Mouse (Mus musculus): ENCODE results near the gene Plcd3. TPM values are rescaled to one million over a fixed set of nuclear protein-coding genes. Genes with fewer than 3 reads are reported as not detected.

The Plcd3 gene
- polyA plus RNA-seq, 1 experiment from 2014 or later: 1.8 TPM

DNA sequence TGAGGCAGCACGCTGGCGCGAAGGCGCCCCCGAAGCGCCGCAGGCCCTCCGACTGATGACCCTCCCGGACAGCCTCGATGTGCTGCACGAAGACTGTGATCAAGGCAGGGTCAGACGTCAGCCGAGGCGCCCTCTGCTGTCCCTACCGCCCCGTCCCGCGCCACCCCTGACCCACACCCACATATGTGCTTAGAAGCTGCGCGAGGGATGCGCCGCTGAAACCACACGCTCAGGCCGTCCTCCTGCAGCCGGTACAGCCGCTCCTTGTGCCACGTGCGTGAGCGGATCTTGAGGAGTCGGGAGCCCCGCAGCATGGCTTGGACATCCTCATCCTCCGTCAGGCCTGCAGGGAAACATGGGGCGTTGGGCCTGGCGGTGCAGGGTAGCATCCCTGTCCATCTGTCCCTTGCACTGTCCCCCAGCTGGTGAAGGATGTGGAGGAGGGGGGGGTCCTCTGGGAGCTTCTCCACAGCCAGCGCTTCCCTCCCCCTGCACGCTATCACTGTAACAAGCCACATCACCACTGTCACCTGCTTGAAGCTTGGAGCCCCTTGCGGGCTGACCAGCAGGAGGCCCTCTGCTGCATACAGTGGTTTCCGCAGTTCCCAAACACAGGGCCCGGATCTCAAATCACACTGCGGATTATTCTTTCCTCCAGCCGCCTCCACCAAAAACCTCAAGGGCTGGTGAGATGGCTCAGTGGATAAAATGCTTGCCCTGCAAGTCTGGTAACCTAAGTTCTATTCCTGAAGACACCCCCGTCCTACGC lies 21.0 kb downstream of the Plcd3 start:
- peaks cover 59% of the 10 kb centered on the region for H3K27me3 ChIP-seq (ENCODE audit: low read depth, poor library complexity, severe bottlenecking)
- WGBS: 2% methylated on average over 43 of the region's 43 CpGs
- no peaks in the 10 kb centered on the region for H3K36me3 ChIP-seq
- peak overlapping the region; percentile 37; the same call in 1 of the 2 replicates for H3K27ac ChIP-seq
- peak overlapping the region; percentile 47 for H3K4me3 ChIP-seq
- no peaks in the 10 kb centered on the region for H3K9me3 ChIP-seq (replicated peaks)
- peak; percentile 62 for DNase-seq (ENCODE audit: low spot score)
- peaks cover 13% of the 10 kb centered on the region for H3K4me1 ChIP-seq

DNA sequence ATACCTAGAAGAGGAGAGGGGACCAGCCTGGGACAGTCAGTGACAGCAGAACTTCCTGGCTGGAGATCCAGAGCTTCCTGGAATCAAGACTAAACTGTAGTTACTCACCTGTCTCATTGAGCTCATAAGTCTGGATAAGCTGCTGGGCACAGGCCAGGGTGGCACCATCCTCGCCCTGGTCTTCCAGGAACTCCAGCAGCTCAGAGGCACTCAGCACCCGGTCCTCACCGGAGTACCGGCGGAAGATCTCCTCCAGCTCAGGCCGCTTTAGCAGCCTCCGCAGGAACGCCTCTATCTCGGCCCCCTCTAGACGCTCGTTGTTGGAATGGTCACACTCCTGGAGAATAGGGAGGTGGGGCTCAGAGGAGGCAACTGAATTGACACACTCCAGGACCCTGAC lies 23.3 kb downstream of the Plcd3 start:
- DNase-seq (ENCODE audit: low spot score): no peak
- no peaks in the 10 kb centered on the region for H3K9me3 ChIP-seq (replicated peaks)
- 87% methylated on average over 11 of the region's 11 CpGs for WGBS

DNA sequence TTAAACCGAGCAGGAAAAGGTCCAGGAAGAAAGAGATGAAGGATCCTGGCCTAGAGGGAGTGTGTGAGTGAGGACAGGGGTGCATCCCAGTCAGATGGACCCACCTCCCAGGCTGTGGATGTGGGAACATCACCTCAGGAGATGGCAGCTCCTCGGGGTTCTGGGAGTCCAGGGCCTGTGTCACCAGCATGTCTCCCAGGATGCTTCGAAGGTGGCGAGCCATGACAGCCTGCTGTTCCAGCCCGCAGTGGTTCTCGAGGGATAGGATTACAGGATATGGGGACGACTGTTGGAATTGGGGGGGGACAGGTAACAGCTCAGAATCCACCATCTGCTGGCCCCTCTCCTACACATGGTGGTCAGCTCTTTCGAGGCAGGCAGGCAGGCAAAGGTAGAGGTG lies 24.9 kb downstream of the Plcd3 start:
- Histone ChIP-seq H3K27ac (no peak overlapping the region), H3K36me3 (0 out of 2 replicates have a peak, but pooled peaks cover 4% of the 10 kb centered on the region), H3K9me3 (replicated peaks) (no peaks in the 10 kb centered on the region), H3K4me3 (no peak overlapping the region), H3K4me1 (peaks cover 25% of the 10 kb centered on the region), H3K27me3 (ENCODE audit: low read depth, poor library complexity, severe bottlenecking) (peaks cover 41% of the 10 kb centered on the region)
- DNase-seq (ENCODE audit: low spot score): no peak
- WGBS: 80% methylated on average over 8 of the region's 8 CpGs

More for the DNA sequence above, 23.3 kb downstream of the Plcd3 start:
- Histone ChIP-seq H3K27me3 (ENCODE audit: low read depth, poor library complexity, severe bottlenecking) (peaks cover 56% of the 10 kb centered on the region), H3K27ac (no peak overlapping the region), H3K4me1 (peaks cover 25% of the 10 kb centered on the region), H3K4me3 (no peak overlapping the region), H3K36me3 (no peaks in the 10 kb centered on the region)

DNA sequence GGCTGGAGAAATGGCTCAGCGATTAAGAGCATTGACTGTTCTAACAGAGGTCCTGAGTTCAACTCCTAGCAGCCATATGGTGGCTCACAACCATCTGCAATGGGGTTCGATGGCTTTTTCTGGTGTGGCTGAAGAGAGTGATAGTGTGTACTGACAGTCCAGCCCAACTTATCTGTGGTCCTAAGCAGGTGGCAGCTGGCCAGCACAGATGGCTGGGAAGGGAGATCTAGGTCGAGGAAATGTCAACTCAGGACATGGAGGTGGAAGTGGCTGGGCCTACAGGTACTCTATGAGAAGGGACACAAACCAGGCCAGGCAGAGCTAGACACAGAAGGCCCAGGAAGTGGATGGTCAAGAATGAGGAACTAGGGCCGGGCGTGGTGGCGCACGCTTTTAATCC lies 25.4 kb downstream of the Plcd3 start:
- H3K4me1 ChIP-seq: peaks cover 22% of the 10 kb centered on the region
- H3K9me3 ChIP-seq (replicated peaks): no peaks in the 10 kb centered on the region
- DNase-seq (ENCODE audit: low spot score): no peak
- peaks cover 9% of the 10 kb centered on the region for H3K36me3 ChIP-seq
- no peak overlapping the region for H3K4me3 ChIP-seq
- 97% methylated on average over 7 of the region's 7 CpGs for WGBS
- H3K27me3 ChIP-seq (ENCODE audit: low read depth, poor library complexity, severe bottlenecking): peaks cover 35% of the 10 kb centered on the region
- H3K27ac ChIP-seq: no peak overlapping the region

DNA sequence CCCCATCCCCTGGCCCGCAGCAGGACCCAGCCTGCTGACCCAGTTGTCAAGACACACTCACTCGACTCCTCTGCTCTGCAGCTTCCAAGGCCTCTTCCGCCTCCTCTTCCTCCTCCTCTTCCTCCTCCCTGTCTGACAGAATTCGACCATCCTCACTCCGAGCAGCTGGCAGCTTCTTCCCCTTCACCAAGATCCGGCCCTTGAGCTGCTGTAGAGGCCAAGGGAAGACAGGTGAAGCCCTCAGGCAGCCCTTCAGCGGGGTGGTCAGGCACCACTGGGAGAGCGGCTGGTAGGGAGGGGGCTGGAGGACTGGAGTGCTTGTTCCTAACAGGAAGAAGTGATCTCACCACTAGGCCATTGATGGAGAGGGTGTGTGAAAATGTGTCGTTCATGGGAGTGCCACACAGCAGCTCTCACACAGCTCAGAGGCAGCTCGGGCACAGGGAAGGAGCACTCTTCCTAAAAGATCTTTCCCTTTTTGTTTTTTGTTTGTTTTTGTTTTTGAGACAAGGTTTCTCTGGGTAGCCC lies 26.6 kb downstream of the Plcd3 start:
- Histone ChIP-seq H3K27ac (0 out of 2 replicates have a peak overlapping the region, but pooled peaks have one; percentile 44), H3K4me3 (no peak overlapping the region), H3K4me1 (peaks cover 11% of the 10 kb centered on the region), H3K9me3 (replicated peaks) (no peaks in the 10 kb centered on the region), H3K36me3 (peaks cover 21% of the 10 kb centered on the region), H3K27me3 (ENCODE audit: low read depth, poor library complexity, severe bottlenecking) (peaks cover 24% of the 10 kb centered on the region)
- WGBS: 18% methylated on average over 10 of the region's 10 CpGs
- DNase-seq (ENCODE audit: low spot score): no peak

DNA sequence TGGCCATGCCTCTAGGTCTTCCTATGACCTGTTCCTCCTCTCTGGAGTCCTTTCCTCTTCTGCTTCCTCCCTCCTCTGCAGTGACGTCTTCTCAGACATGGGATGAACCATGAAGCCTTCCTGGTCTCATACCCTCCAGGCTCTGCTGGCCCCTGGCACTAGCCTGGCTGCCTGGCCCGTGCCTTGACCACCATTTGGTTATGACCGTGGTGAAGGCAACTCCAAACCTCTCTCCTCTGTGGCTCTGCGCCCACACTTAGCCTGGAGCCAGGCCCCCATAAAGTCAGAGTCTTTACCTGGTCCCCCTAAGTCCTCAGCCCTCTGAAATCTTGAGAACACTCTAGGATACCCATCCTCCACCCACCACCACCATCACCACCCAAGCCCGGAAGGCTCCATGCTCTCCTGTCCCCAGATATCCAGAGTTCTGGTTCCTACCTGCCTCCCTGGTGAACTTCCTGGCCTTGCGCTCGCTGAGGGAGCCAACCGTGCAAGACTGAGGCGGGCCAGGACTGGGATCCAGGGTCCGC lies 27.3 kb downstream of the Plcd3 start:
- peaks cover 27% of the 10 kb centered on the region for H3K36me3 ChIP-seq
- no peak for DNase-seq (ENCODE audit: low spot score)
- H3K27me3 ChIP-seq (ENCODE audit: low read depth, poor library complexity, severe bottlenecking): peaks cover 17% of the 10 kb centered on the region
- H3K4me3 ChIP-seq: no peak overlapping the region
- WGBS: 55% methylated on average over 10 of the region's 10 CpGs
- no peaks in the 10 kb centered on the region for H3K9me3 ChIP-seq (replicated peaks)
- peaks cover 11% of the 10 kb centered on the region for H3K4me1 ChIP-seq
- 0 out of 2 replicates have a peak overlapping the region, but pooled peaks have one; percentile 44 for H3K27ac ChIP-seq

DNA sequence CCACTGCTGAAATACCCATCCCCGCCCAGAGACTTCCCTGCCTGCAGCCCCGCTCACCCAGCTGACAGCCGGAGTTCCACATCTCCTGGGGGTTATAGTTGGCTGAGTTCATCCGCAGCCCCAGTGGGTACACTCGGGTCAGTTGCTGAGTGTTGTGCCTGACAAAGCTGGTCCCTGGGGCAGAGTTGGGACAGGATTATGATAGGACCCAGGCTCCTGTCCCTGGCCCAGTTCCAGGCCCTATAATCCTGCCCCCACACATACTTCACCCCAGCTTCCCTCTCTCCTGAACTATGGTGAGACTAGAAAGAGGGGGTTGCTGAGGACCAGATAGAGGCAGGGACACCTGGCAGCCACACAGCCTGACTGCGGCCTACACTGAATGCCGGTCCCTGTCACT lies 27.8 kb downstream of the Plcd3 start:
- 92% methylated on average over 7 of the region's 7 CpGs for WGBS
- Histone ChIP-seq H3K4me3 (no peak overlapping the region), H3K9me3 (replicated peaks) (no peaks in the 10 kb centered on the region), H3K36me3 (peaks cover 33% of the 10 kb centered on the region), H3K27me3 (ENCODE audit: low read depth, poor library complexity, severe bottlenecking) (peaks cover 12% of the 10 kb centered on the region), H3K27ac (no peak overlapping the region), H3K4me1 (peaks cover 11% of the 10 kb centered on the region)
- no peak for DNase-seq (ENCODE audit: low spot score)

DNA sequence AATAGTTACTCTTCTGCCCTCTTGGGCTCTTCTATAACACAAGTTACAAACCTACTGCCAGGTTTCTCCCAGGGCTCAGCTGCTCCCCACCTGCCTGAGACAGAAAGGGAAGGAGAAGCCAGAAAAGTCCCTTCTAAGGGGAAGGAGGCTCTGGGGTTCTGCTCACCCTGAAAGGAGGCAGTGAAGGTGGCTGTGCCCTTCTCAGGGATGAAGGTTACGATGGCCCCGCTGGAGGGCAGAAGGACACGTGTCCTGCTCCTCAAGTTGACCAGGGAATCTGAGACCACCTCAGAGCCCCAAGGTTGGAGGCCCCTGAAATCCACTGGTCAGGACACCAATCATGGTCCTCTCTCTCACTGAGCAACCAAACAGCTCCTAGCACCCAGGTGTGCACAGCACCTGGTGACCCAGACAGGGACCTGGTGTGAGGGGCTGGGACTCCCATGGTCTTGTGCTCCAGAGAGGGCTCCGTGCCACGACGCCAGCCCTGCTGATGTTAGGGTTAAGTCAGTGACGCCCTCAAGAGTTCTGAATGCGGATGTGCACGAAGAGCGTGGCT lies 31.1 kb downstream of the Plcd3 start:
- WGBS: 93% methylated on average over 10 of the region's 10 CpGs
- H3K9me3 ChIP-seq (replicated peaks): no peaks in the 10 kb centered on the region
- DNase-seq (ENCODE audit: low spot score): no peak

DNA sequence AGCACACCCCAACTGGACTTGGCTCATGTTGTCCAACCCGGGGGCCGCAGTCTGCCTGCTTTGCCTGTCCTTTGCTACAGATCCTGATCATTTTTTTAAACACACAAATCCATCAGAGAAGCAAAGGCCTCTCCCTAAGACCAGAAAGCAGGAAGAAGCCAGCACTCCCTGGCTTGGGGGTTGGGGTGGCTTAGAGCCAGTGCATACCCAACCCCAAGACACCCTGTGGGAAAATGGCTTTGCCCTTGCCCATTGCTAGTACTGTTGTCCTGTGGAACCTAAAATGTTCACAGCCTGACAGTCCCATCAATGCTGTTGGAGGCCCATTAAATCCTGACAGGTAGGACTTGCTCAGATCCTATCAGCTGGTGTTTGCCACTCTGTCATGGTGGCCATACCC lies 31.7 kb downstream of the Plcd3 start:
- Histone ChIP-seq H3K4me3 (no peak overlapping the region), H3K27ac (no peak overlapping the region), H3K36me3 (peaks cover 70% of the 10 kb centered on the region), H3K9me3 (replicated peaks) (no peaks in the 10 kb centered on the region), H3K27me3 (ENCODE audit: low read depth, poor library complexity, severe bottlenecking) (no peaks in the 10 kb centered on the region; the same call in 1 of the 2 replicates), H3K4me1 (peaks cover 7% of the 10 kb centered on the region)
- no peak for DNase-seq (ENCODE audit: low spot score)
- WGBS: 100% methylated on average over 2 of the region's 2 CpGs

More for the DNA sequence above, 31.1 kb downstream of the Plcd3 start:
- Histone ChIP-seq H3K4me3 (no peak overlapping the region), H3K27me3 (ENCODE audit: low read depth, poor library complexity, severe bottlenecking) (no peaks in the 10 kb centered on the region; the same call in 1 of the 2 replicates), H3K27ac (no peak overlapping the region), H3K4me1 (peaks cover 11% of the 10 kb centered on the region), H3K36me3 (peaks cover 65% of the 10 kb centered on the region)

DNA sequence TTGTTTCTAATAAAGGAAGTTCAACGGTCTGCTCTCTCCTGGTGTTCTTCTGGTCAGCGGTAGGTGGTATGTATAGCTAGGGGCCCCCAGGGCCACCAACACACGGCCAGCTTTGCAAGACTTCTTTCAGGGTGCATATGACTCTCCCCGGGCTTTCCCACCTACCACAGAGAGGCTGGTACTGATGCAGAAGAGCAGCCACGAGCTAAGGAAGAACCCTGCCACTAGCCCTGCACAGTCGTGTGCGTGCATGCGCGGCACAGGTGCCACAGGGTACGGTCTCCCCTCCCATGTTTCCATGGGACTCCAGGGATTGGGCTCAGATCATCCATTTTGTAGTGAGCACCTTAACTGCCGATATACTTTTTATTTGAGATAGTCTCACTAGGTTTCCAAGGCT lies 32.6 kb downstream of the Plcd3 start:
- H3K27ac ChIP-seq: no peak overlapping the region
- H3K27me3 ChIP-seq (ENCODE audit: low read depth, poor library complexity, severe bottlenecking): no peaks in the 10 kb centered on the region
- H3K9me3 ChIP-seq (replicated peaks): no peaks in the 10 kb centered on the region
- WGBS: 97% methylated on average over 11 of the region's 11 CpGs
- H3K4me1 ChIP-seq: no peaks in the 10 kb centered on the region
- DNase-seq (ENCODE audit: low spot score): no peak
- no peak overlapping the region for H3K4me3 ChIP-seq
- H3K36me3 ChIP-seq: peaks cover 79% of the 10 kb centered on the region

DNA sequence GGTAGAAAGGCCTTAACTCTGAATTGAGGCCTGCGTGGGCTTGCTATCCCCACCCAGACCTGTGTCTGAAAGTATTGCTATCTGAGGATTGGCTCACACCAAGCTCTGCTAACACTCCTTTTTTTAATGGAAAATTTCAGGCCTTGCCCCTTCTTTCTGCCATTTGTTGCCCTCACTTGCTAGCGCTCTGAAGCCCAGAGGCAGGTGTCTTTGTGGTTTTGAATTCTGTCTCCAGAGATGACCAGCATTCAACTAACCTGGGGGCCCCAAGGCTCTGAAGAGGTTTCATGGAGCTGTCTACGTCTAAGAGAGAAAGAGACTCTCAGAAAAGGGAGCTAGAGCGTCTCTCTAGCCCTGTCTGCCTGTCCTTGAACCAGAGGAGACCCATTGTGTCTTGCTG lies 33.2 kb downstream of the Plcd3 start:
- H3K4me3 ChIP-seq: no peak overlapping the region
- H3K9me3 ChIP-seq (replicated peaks): no peaks in the 10 kb centered on the region
- 94% methylated on average over 4 of the region's 4 CpGs for WGBS
- DNase-seq (ENCODE audit: low spot score): no peak
- no peaks in the 10 kb centered on the region for H3K4me1 ChIP-seq
- peaks cover 85% of the 10 kb centered on the region for H3K36me3 ChIP-seq
- no peak overlapping the region for H3K27ac ChIP-seq
- H3K27me3 ChIP-seq (ENCODE audit: low read depth, poor library complexity, severe bottlenecking): no peaks in the 10 kb centered on the region

DNA sequence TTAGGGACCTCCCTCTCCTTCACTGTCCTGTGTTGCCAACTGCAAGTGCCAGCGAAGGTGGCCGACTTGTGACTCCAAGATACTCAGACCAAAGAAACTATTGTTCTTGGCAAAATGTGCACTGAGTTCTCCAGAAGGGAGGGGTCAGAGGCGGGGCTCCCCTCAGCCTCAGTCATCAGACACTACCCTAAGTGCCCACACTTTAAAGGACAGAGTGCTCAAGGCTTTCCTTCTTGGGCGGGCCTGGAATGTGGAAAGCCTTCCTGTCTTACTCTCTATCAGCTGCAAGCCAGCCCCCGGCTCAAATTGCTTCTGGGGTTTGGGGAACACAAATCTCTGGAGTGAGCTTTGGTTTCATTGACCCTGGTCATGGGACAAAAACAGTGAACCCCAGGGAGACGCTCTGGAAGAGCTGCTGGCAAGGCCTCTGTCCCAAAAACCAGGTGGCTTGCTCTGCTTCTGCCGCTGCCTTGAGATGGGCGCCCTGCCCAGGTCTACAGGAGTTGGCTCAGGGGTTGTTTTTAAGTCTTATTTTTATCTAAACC lies 33.9 kb downstream of the Plcd3 start:
- 92% methylated on average over 8 of the region's 8 CpGs for WGBS
- Histone ChIP-seq H3K27me3 (ENCODE audit: low read depth, poor library complexity, severe bottlenecking) (no peaks in the 10 kb centered on the region), H3K4me3 (no peak overlapping the region), H3K36me3 (peaks cover 90% of the 10 kb centered on the region), H3K27ac (no peak overlapping the region), H3K9me3 (replicated peaks) (no peaks in the 10 kb centered on the region), H3K4me1 (no peaks in the 10 kb centered on the region)
- DNase-seq (ENCODE audit: low spot score): no peak

DNA sequence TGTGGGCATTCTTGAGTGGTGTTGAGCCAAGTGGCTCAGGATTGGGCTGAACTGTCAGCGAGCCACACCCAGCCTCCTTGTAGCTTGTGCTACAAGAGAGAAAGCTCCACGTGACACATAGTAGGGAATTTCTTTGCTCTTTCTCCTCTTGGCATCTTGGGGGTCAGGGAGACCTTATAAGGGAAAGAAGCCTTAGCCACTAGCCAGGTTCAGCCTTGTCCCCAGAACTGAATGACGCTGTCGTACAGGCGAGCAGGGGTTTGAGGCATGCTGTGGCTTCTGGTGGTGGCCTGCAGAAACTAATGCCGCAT lies 34.5 kb downstream of the Plcd3 start:
- 93% methylated on average over 6 of the region's 6 CpGs for WGBS

More for the DNA sequence above, 34.5 kb downstream of the Plcd3 start:
- Histone ChIP-seq H3K9me3 (replicated peaks) (no peaks in the 10 kb centered on the region), H3K36me3 (peaks cover 95% of the 10 kb centered on the region), H3K27me3 (ENCODE audit: low read depth, poor library complexity, severe bottlenecking) (no peaks in the 10 kb centered on the region), H3K4me1 (no peaks in the 10 kb centered on the region), H3K4me3 (no peak overlapping the region), H3K27ac (no peak overlapping the region)
- DNase-seq (ENCODE audit: low spot score): no peak
